Mouse (Mus musculus) midbrain, embryonic 13.5 days (tissue): ENCODE measurements around the gene Tbl1xr1. TPM values are rescaled to one million over a fixed set of nuclear protein-coding genes. Genes with fewer than 3 reads are reported as not detected.

Experiments
- ATAC-seq: fragments of 200-750 bp; cut with Nextera tagmentation; 2 replicates; pipeline ENCODE4 v1.8.0; 2017; ENCODE audit warnings: mild to moderate bottlenecking, moderate TSS enrichment, moderate library complexity
- H3K27ac ChIP-seq: fragments of 300-500 bp; sonication (generic); 2 replicates; pipeline ENCODE4 v1.5.1; 2015; ENCODE audit warnings: inconsistent platforms, mild to moderate bottlenecking, moderate library complexity
- H3K27me3 ChIP-seq: fragments of 300-500 bp; sonication (generic); 2 replicates; pipeline ENCODE4 v1.6.1; 2015; ENCODE audit warnings: mild to moderate bottlenecking, inconsistent platforms
- H3K36me3 ChIP-seq: fragments of 300-500 bp; sonication (generic); 2 replicates; pipeline ENCODE4 v1.6.1; 2015; ENCODE audit warnings: mild to moderate bottlenecking, inconsistent platforms
- H3K4me1 ChIP-seq: fragments of 300-500 bp; sonication (generic); replicated peaks from 2 replicates; pipeline ENCODE4 v1.6.1; 2015; ENCODE audit warnings: inconsistent platforms
- H3K4me2 ChIP-seq: fragments of 300-500 bp; sonication (generic); replicated peaks from 2 replicates; pipeline ENCODE4 v1.6.1; 2015; ENCODE audit warnings: moderate library complexity, mild to moderate bottlenecking, inconsistent platforms
- H3K4me3 ChIP-seq: fragments of 300-500 bp; sonication (generic); replicated peaks from 2 replicates; pipeline ENCODE4 v1.5.1; 2015; ENCODE audit warnings: mild to moderate bottlenecking, inconsistent platforms
- H3K9ac ChIP-seq: fragments of 300-500 bp; sonication (generic); replicated peaks from 2 replicates; pipeline ENCODE4 v1.6.1; 2015; ENCODE audit warnings: mild to moderate bottlenecking, inconsistent platforms
- H3K9me3 ChIP-seq: fragments of 300-500 bp; sonication (generic); 2 replicates; pipeline ENCODE4 v1.6.1; 2016; ENCODE audit warnings: mild to moderate bottlenecking, inconsistent platforms
- WGBS: fragments of 180-500 bp; shearing (Covaris S2); methylation state at CpG from one replicate; pipeline ENCODE4 v1.1.7; 2015; 5-methylcytosine and 5-hydroxymethylcytosine counted together
- polyA plus RNA-seq: library from polyadenylated mRNA; unstranded; fragments of >200 nt; fragmentation: Nextera tagmentation; extraction: Ambion mirVana; gene quantifications from 2 replicates; pipeline ENCODE4 v1.2.1, GENCODE M21; 2015

Gene Tbl1xr1
- polyA plus RNA-seq, 1 experiment from 2014 or later = 20.2 TPM

DNA sequence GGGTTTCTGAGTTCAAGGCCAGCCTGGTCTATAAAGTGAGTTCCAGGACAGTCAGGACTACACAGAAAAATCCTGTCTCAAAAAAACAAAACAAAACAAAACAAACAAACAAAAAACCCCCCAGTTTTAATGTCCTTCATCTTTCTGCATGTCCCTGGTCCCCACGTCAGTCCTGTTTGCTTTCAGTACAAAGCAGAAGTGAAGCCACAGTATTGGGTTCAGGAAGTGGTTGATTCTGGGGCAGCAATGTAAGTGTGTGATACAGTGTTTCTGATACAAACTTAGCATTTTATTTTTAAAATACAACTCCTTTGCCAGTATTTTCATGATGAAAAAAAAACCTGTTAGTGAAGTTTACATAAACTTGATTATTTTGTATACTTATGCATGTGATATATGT lies 76.3 kb downstream of the Tbl1xr1 start:
- WGBS = 97% methylated on average over 1 of the region's 1 CpGs
- H3K4me1 ChIP-seq = no peaks in the 10 kb centered on the region
- ATAC-seq = no peak

DNA sequence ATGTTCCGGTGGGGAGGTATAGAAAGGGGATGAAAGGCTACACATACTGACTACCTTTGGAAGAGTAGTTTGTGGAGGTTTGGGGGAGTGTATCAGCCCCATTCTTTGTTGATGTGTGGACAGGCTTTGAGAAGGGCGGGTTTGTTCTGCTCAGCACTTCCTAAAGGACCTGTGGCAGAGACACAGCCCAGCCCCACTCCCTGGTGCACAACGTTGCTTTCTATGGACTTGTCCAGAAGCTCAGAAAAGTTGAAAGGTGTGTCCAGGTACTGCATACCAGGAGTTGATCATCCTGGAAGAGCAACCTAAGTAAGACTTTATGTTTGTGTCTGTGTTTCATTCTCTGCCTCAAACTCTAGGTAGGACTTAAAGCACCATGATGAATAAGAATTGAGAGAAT lies 78.1 kb downstream of the Tbl1xr1 start:
- Histone ChIP-seq H3K27me3 (no peaks in the 10 kb centered on the region), H3K4me2 (no peak overlapping the region), H3K27ac (no peak overlapping the region), H3K9ac (no peak overlapping the region), H3K36me3 (0 out of 2 replicates have a peak, but pooled peaks cover 8% of the 10 kb centered on the region), H3K4me1 (no peaks in the 10 kb centered on the region), H3K4me3 (no peak overlapping the region), H3K9me3 (peaks cover 4% of the 10 kb centered on the region; the same call in 1 of the 2 replicates)
- 92% methylated on average over 3 of the region's 3 CpGs for WGBS
- no peak for ATAC-seq

More for the DNA sequence above, 76.3 kb downstream of the Tbl1xr1 start:
- Histone ChIP-seq H3K4me2 (no peak overlapping the region), H3K4me3 (no peak overlapping the region), H3K27ac (no peak overlapping the region), H3K36me3 (0 out of 2 replicates have a peak, but pooled peaks cover 8% of the 10 kb centered on the region), H3K27me3 (no peaks in the 10 kb centered on the region), H3K9ac (no peak overlapping the region), H3K9me3 (no peaks in the 10 kb centered on the region; the same call in 1 of the 2 replicates)

DNA sequence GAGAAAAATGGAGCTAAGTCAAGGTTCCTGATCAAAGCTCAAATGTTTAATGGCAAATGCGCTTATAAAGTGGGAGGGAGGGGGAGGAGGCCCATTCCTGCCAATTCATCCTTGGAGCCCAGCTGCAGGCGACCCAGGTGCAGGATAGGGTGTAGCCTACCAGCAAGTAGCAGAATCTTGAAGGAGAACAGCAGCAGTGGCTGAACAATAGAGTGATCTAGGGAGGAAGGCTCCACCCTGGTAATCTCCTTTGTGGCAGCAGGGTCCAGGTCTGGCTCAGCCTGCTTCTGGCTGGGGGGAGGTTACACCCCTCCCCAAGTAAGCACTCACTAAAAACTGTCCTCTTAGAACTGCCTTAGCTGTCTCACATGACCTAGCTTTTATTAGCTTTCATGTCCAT lies 79.9 kb downstream of the Tbl1xr1 start:
- Histone ChIP-seq H3K36me3 (0 out of 2 replicates have a peak, but pooled peaks cover 6% of the 10 kb centered on the region), H3K4me3 (no peak overlapping the region), H3K4me1 (no peaks in the 10 kb centered on the region), H3K9me3 (peaks cover 4% of the 10 kb centered on the region; the same call in 1 of the 2 replicates), H3K4me2 (no peak overlapping the region), H3K9ac (no peak overlapping the region), H3K27ac (no peak overlapping the region), H3K27me3 (no peaks in the 10 kb centered on the region)
- WGBS = 48% methylated on average over 2 of the region's 2 CpGs
- no peak for ATAC-seq

- H3K9ac ChIP-seq = no peak overlapping the region
- no peak for ATAC-seq
- H3K4me2 ChIP-seq = no peak overlapping the region
- H3K9me3 ChIP-seq = peaks cover 4% of the 10 kb centered on the region; the same call in 1 of the 2 replicates
- H3K27ac ChIP-seq = no peak overlapping the region
- no peaks in the 10 kb centered on the region for H3K36me3 ChIP-seq
- no peaks in the 10 kb centered on the region for H3K27me3 ChIP-seq
- WGBS = 100% methylated on average over 3 of the region's 3 CpGs
- no peak overlapping the region for H3K4me3 ChIP-seq
- no peaks in the 10 kb centered on the region for H3K4me1 ChIP-seq
Observed at GRCm38 (mm10) chr3:22162948-22163347, 86.5 kb downstream of the Tbl1xr1 start.

- Histone ChIP-seq H3K4me3 (no peak overlapping the region), H3K9me3 (no peaks in the 10 kb centered on the region), H3K36me3 (no peaks in the 10 kb centered on the region), H3K4me2 (no peak overlapping the region), H3K27me3 (no peaks in the 10 kb centered on the region), H3K4me1 (peaks cover 10% of the 10 kb centered on the region; the same call in 1 of the 2 replicates), H3K9ac (no peak overlapping the region), H3K27ac (no peak overlapping the region)
- 97% methylated on average over 2 of the region's 2 CpGs for WGBS
- no peak for ATAC-seq
Observed at GRCm38 (mm10) chr3:22167856-22168255, 91.4 kb downstream of the Tbl1xr1 start.

GRCm38 (mm10) chr3:22168432-22168831 lies 92.0 kb downstream of the Tbl1xr1 start:
- Histone ChIP-seq H3K9ac (no peak overlapping the region), H3K36me3 (no peaks in the 10 kb centered on the region), H3K4me2 (no peak overlapping the region), H3K4me1 (peaks cover 10% of the 10 kb centered on the region; the same call in 1 of the 2 replicates), H3K9me3 (no peaks in the 10 kb centered on the region), H3K27ac (no peak overlapping the region), H3K27me3 (no peaks in the 10 kb centered on the region), H3K4me3 (no peak overlapping the region)
- WGBS = 94% methylated on average over 4 of the region's 4 CpGs
- no peak for ATAC-seq

DNA sequence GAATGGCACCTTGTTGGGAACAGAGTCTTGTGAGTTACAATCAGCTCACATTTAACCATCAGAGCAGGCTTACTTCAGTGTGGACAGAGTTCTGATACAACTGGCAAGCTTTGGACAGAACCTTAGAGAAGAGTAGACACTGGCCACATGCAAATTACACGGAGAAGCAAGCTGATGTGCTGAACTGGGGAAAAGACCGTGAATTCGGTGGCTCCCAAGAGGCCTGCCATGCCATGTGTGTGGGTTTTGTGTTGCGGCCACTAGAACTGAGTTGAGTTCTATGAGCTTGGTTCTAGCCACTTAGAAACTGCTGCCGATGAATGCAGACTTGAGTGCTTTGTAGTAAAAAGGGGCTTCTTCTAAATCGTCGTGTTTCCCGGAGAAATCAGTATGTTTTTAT lies 95.1 kb downstream of the Tbl1xr1 start:
- Histone ChIP-seq H3K4me3 (no peak overlapping the region), H3K27ac (no peak overlapping the region), H3K9ac (no peak overlapping the region), H3K27me3 (no peaks in the 10 kb centered on the region), H3K9me3 (no peaks in the 10 kb centered on the region), H3K36me3 (no peaks in the 10 kb centered on the region), H3K4me2 (no peak overlapping the region), H3K4me1 (peaks cover 15% of the 10 kb centered on the region; the same call in 1 of the 2 replicates)
- no peak for ATAC-seq
- whole genome bisulfite sequencing = 92% methylated on average over 8 of the region's 8 CpGs

GRCm38 (mm10) chr3:22172410-22172809 lies 96.0 kb downstream of the Tbl1xr1 start:
- Histone ChIP-seq H3K4me1 (peaks cover 15% of the 10 kb centered on the region; the same call in 1 of the 2 replicates), H3K4me3 (no peak overlapping the region), H3K9me3 (no peaks in the 10 kb centered on the region), H3K27me3 (no peaks in the 10 kb centered on the region), H3K27ac (no peak overlapping the region), H3K36me3 (no peaks in the 10 kb centered on the region), H3K4me2 (no peak overlapping the region), H3K9ac (no peak overlapping the region)
- WGBS = 78% methylated on average over 2 of the region's 2 CpGs
- no peak for ATAC-seq

GRCm38 (mm10) chr3:22173171-22173570 lies 96.7 kb downstream of the Tbl1xr1 start:
- H3K27ac ChIP-seq = no peak overlapping the region
- ATAC-seq = no peak
- peaks cover 15% of the 10 kb centered on the region; the same call in 1 of the 2 replicates for H3K4me1 ChIP-seq
- no peak overlapping the region for H3K4me3 ChIP-seq
- 91% methylated on average over 5 of the region's 5 CpGs for WGBS
- no peak overlapping the region for H3K9ac ChIP-seq
- no peak overlapping the region for H3K4me2 ChIP-seq
- no peaks in the 10 kb centered on the region for H3K36me3 ChIP-seq
- no peaks in the 10 kb centered on the region for H3K9me3 ChIP-seq
- H3K27me3 ChIP-seq = no peaks in the 10 kb centered on the region

DNA sequence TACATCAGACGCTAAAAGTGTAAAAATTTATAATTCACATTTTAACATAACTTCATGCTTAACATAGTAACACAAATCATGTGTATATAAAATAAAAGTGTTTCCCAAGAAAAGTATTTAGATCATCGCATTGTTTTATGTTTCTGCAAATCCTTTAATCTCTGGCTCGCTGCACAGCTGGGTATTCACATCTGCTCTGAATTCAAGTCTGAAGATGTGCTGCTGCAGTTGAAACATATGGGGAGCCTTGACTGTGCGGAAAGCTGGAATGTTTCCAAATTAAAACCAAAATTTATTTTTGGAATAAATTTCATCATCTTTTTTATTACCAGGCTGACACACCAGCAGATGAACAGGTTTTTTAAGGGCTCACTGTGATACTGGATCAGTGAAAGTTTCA lies 97.8 kb downstream of the Tbl1xr1 start:
- H3K9me3 ChIP-seq = no peaks in the 10 kb centered on the region
- H3K4me3 ChIP-seq = no peak overlapping the region
- peaks cover 15% of the 10 kb centered on the region; the same call in 1 of the 2 replicates for H3K4me1 ChIP-seq
- no peak overlapping the region for H3K4me2 ChIP-seq
- H3K9ac ChIP-seq = no peak overlapping the region
- no peaks in the 10 kb centered on the region for H3K36me3 ChIP-seq
- 85% methylated on average over 4 of the region's 4 CpGs for WGBS
- no peaks in the 10 kb centered on the region for H3K27me3 ChIP-seq
- ATAC-seq = no peak
- no peak overlapping the region for H3K27ac ChIP-seq

GRCm38 (mm10) chr3:22180076-22180475 lies 103.6 kb downstream of the Tbl1xr1 start:
- no peak for ATAC-seq
- no peak overlapping the region for H3K4me2 ChIP-seq
- H3K36me3 ChIP-seq = no peaks in the 10 kb centered on the region
- no peak overlapping the region for H3K9ac ChIP-seq
- no peak overlapping the region for H3K27ac ChIP-seq
- no peaks in the 10 kb centered on the region for H3K9me3 ChIP-seq
- WGBS = 77% methylated on average over 3 of the region's 4 CpGs
- H3K4me3 ChIP-seq = no peak overlapping the region
- H3K4me1 ChIP-seq = no peaks in the 10 kb centered on the region
- H3K27me3 ChIP-seq = no peaks in the 10 kb centered on the region

- Histone ChIP-seq H3K4me1 (no peaks in the 10 kb centered on the region), H3K27me3 (no peaks in the 10 kb centered on the region), H3K4me2 (no peak overlapping the region), H3K9me3 (no peaks in the 10 kb centered on the region), H3K27ac (no peak overlapping the region), H3K36me3 (no peaks in the 10 kb centered on the region), H3K9ac (no peak overlapping the region), H3K4me3 (no peak overlapping the region)
- ATAC-seq = no peak
- 97% methylated on average over 2 of the region's 2 CpGs for WGBS
Observed at GRCm38 (mm10) chr3:22181026-22181425, 104.6 kb downstream of the Tbl1xr1 start.

- Histone ChIP-seq H3K4me2 (no peak overlapping the region), H3K4me1 (no peaks in the 10 kb centered on the region), H3K4me3 (no peak overlapping the region), H3K36me3 (no peaks in the 10 kb centered on the region), H3K9ac (no peak overlapping the region), H3K27me3 (no peaks in the 10 kb centered on the region), H3K9me3 (no peaks in the 10 kb centered on the region), H3K27ac (no peak overlapping the region)
- ATAC-seq = no peak
- 89% methylated on average over 4 of the region's 4 CpGs for WGBS
Observed at GRCm38 (mm10) chr3:22185265-22185664, 108.8 kb downstream of the Tbl1xr1 start.
